Mouse (Mus musculus) lung, embryonic 15.5 days (tissue): ENCODE results near the gene Rps27rt. TPM values are rescaled to one million over a fixed set of nuclear protein-coding genes. Genes with fewer than 3 reads are reported as not detected.
"Not testable (repeated sequence)": the region's sequence is repeated elsewhere in the genome, so short reads cannot be mapped to it uniquely, and the experiment has no call there.

Source experiments
- ATAC-seq: fragments of 200-750 bp; cut with Nextera tagmentation; 2 replicates; pipeline ENCODE4 v1.8.0; 2017; ENCODE audit warnings: moderate number of reproducible peaks, borderline replicate concordance; ENCODE audit not compliant: low FRiP score, low TSS enrichment; ENCODE audit errors: extremely low read depth
- H3K27ac ChIP-seq: fragments of 300-500 bp; sonication (generic); 2 replicates; pipeline ENCODE4 v1.5.1; 2015; ENCODE audit warnings: moderate library complexity, mild to moderate bottlenecking, inconsistent platforms
- H3K27me3 ChIP-seq: fragments of 300-500 bp; sonication (generic); 2 replicates; pipeline ENCODE4 v1.6.1; 2015; ENCODE audit warnings: inconsistent platforms
- H3K36me3 ChIP-seq: fragments of 300-500 bp; sonication (generic); 2 replicates; pipeline ENCODE4 v1.6.1; 2015; ENCODE audit warnings: inconsistent platforms
- H3K4me1 ChIP-seq: fragments of 300-500 bp; sonication (generic); 2 replicates; pipeline ENCODE4 v1.6.1; 2015; ENCODE audit warnings: inconsistent platforms
- H3K4me2 ChIP-seq: fragments of 300-500 bp; sonication (generic); 2 replicates; pipeline ENCODE4 v1.6.1; 2015; ENCODE audit warnings: inconsistent platforms, mild to moderate bottlenecking, moderate library complexity
- H3K4me3 ChIP-seq: fragments of 300-500 bp; sonication (generic); 2 replicates; pipeline ENCODE4 v1.5.1; 2015; ENCODE audit warnings: mild to moderate bottlenecking, inconsistent platforms
- H3K9ac ChIP-seq: fragments of 300-500 bp; sonication (generic); 2 replicates; pipeline ENCODE4 v1.6.1; 2015; ENCODE audit warnings: inconsistent platforms
- H3K9me3 ChIP-seq: fragments of 300-500 bp; sonication (generic); 2 replicates; pipeline ENCODE4 v1.6.1; 2016; ENCODE audit warnings: inconsistent platforms
- WGBS: fragments of 180-500 bp; shearing (Covaris S2); methylation state at CpG from one replicate; pipeline ENCODE4 v1.1.7; 2015; 5-methylcytosine and 5-hydroxymethylcytosine counted together
- polyA plus RNA-seq: library from polyadenylated mRNA; unstranded; fragments of >200 nt; fragmentation: Nextera tagmentation; extraction: Ambion mirVana; gene quantifications from 2 replicates; pipeline ENCODE4 v1.2.1, GENCODE M21; 2015

Gene Rps27rt
- 323 and 371 TPM in 2 replicates for polyA plus RNA-seq

GRCm38 (mm10) chr9:114982689-114983360 lies at the start of gene Rps27rt:
TSS of gene Rps27rt (minus strand) at chr9:114982739.
- 85% methylated on average over 16 of the region's 16 CpGs for WGBS
- ATAC-seq, result no peak
- peaks cover 16% of the 10 kb centered on the region for H3K4me1 ChIP-seq
- H3K4me3 ChIP-seq, result no peak within 1 kb of the TSS
- H3K4me2 ChIP-seq, result no peak within 1 kb of the TSS
- no peaks in the 10 kb centered on the region for H3K36me3 ChIP-seq
- no peaks in the 10 kb centered on the region for H3K9me3 ChIP-seq
- H3K9ac ChIP-seq, result no peak within 1 kb of the TSS
- no peak within 1 kb of the TSS for H3K27ac ChIP-seq
- no peaks in the 10 kb centered on the region for H3K27me3 ChIP-seq

DNA sequence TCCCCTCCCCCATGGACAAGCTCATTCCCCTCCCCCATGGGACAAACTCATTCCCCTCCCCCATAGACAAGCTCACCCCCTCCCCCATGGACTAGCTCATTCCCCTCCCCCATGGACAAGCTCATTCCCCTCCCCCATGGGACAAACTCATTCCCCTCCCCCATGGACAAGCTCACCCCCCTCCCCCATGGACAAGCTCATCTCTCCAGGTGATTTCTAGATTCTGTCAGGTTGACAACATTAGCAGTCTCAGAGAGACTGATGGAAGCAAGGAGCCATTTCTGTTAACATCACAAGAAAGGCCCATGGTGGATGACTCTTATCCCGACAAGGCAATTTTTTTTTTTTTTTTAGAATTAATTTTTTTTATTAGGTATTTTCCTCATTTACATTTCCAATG lies 48.5 kb upstream of the Rps27rt start:
- WGBS, result 83% methylated on average over 1 of the region's 1 CpGs
- not testable (repeated sequence) for H3K27me3 ChIP-seq, H3K4me2 ChIP-seq, H3K36me3 ChIP-seq, H3K9me3 ChIP-seq, H3K9ac ChIP-seq, ATAC-seq, H3K4me1 ChIP-seq, H3K27ac ChIP-seq, H3K4me3 ChIP-seq

GRCm38 (mm10) chr9:115030581-115030980 lies 48.0 kb upstream of the Rps27rt start:
- Histone ChIP-seq H3K27me3 (no peaks in the 10 kb centered on the region), H3K4me3 (no peak overlapping the region), H3K27ac (no peak overlapping the region), H3K4me2 (no peak overlapping the region), H3K9ac (no peak overlapping the region), H3K9me3 (no peaks in the 10 kb centered on the region), H3K36me3 (no peaks in the 10 kb centered on the region), H3K4me1 (no peaks in the 10 kb centered on the region)
- ATAC-seq, result no peak
- 80% methylated on average over 4 of the region's 4 CpGs for WGBS

DNA sequence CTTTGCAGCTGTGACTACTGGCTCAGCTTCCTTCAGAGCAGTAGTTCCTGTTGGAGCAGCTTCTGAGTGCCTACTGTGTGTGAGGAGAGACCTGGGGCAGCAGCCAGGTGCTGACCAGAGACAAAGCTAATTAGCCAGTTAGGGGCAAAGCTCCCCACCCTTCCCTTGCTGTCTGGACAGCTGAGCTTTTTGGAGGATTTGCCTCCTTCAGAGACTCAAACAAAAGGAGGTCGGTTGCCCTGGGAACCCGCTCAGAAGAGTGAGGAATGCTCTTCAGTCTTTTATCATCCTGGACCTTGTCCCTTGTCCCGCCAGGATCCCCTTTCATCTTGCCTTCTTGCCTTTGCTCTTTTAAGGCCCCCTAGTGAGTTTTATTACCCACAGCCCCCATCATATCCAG lies 46.8 kb upstream of the Rps27rt start:
- H3K4me2 ChIP-seq, result no peak overlapping the region
- 23% methylated on average over 3 of the region's 3 CpGs for WGBS
- H3K9me3 ChIP-seq, result no peaks in the 10 kb centered on the region
- no peak for ATAC-seq
- H3K27me3 ChIP-seq, result no peaks in the 10 kb centered on the region
- H3K4me1 ChIP-seq, result no peaks in the 10 kb centered on the region
- no peaks in the 10 kb centered on the region for H3K36me3 ChIP-seq
- no peak overlapping the region for H3K4me3 ChIP-seq
- H3K9ac ChIP-seq, result no peak overlapping the region
- H3K27ac ChIP-seq, result no peak overlapping the region

- H3K9me3 ChIP-seq, result no peaks in the 10 kb centered on the region
- no peak for ATAC-seq
- no peaks in the 10 kb centered on the region for H3K27me3 ChIP-seq
Measured at GRCm38 (mm10) chr9:115023708-115024383, 41.3 kb upstream of the Rps27rt start.

GRCm38 (mm10) chr9:115023137-115023536 lies 40.6 kb upstream of the Rps27rt start:
- no peak overlapping the region for H3K27ac ChIP-seq
- H3K4me3 ChIP-seq, result no peak overlapping the region
- no peak for ATAC-seq
- no peaks in the 10 kb centered on the region for H3K9me3 ChIP-seq
- H3K4me1 ChIP-seq, result no peaks in the 10 kb centered on the region
- no peak overlapping the region for H3K4me2 ChIP-seq
- no peaks in the 10 kb centered on the region for H3K27me3 ChIP-seq
- H3K9ac ChIP-seq, result no peak overlapping the region
- no peaks in the 10 kb centered on the region for H3K36me3 ChIP-seq
- 74% methylated on average over 3 of the region's 3 CpGs for WGBS

More at GRCm38 (mm10) chr9:115023708-115024383, 41.3 kb upstream of the Rps27rt start:
- Histone ChIP-seq H3K9ac (no peak overlapping the region), H3K4me1 (no peaks in the 10 kb centered on the region), H3K4me3 (no peak overlapping the region), H3K4me2 (no peak overlapping the region), H3K36me3 (no peaks in the 10 kb centered on the region), H3K27ac (no peak overlapping the region)
- 80% methylated on average over 10 of the region's 10 CpGs for WGBS

DNA sequence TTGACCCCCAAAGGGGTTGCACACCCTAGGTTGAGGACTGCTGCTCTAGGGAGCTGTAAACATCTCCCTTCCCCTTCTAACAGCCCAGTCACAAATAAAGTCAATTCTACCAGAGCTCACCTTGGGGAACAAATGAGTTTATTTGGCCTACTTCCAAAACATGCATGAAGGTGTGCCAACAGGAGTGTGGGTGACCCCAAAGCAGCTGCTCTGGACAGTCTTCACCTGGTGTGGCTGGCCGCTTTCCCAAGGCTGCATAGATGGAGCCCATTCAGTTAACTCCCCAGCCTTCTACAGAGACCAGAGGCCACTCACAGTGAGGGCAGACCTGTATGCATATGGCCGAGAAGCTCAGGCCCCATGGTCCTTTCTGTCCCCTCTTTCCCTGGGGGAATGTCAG lies 38.9 kb upstream of the Rps27rt start:
- H3K27ac ChIP-seq, result no peak overlapping the region
- no peak overlapping the region for H3K4me2 ChIP-seq
- H3K36me3 ChIP-seq, result no peaks in the 10 kb centered on the region
- H3K9me3 ChIP-seq, result no peaks in the 10 kb centered on the region
- 84% methylated on average over 2 of the region's 2 CpGs for WGBS
- H3K27me3 ChIP-seq, result no peaks in the 10 kb centered on the region
- no peak overlapping the region for H3K4me3 ChIP-seq
- no peaks in the 10 kb centered on the region for H3K4me1 ChIP-seq
- H3K9ac ChIP-seq, result no peak overlapping the region
- ATAC-seq, result no peak

DNA sequence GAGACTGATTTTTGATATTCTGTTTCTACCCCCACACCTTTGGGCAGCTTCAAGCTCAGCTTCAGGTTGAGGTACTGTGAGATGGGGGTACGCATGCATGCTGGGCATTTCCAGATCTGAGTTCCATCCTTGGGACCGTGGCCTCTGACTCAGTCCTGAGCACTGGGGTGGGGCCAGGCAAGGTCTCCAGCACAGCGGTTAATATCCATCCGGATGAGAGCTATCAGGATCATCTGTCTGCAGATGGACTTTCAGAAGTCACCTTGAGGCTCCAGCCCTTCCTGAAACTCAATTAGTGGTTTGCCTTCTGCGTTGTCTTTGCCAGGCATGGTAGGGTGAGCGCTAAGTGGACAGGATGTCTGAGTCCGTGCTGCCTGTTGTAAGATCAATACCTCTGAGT lies 37.6 kb upstream of the Rps27rt start:
- WGBS, result 87% methylated on average over 7 of the region's 7 CpGs
- Histone ChIP-seq H3K9ac (no peak overlapping the region), H3K27ac (no peak overlapping the region), H3K36me3 (no peaks in the 10 kb centered on the region), H3K9me3 (no peaks in the 10 kb centered on the region), H3K4me1 (no peaks in the 10 kb centered on the region), H3K27me3 (no peaks in the 10 kb centered on the region), H3K4me2 (no peak overlapping the region), H3K4me3 (no peak overlapping the region)
- ATAC-seq, result no peak

GRCm38 (mm10) chr9:115012367-115012766 lies 29.8 kb upstream of the Rps27rt start:
- WGBS, result 44% methylated on average over 12 of the region's 12 CpGs
- H3K27me3 ChIP-seq, result no peaks in the 10 kb centered on the region
- H3K4me2 ChIP-seq, result no peak overlapping the region
- no peak overlapping the region for H3K9ac ChIP-seq
- ATAC-seq, result no peak
- no peaks in the 10 kb centered on the region for H3K9me3 ChIP-seq
- H3K4me1 ChIP-seq, result peaks cover 10% of the 10 kb centered on the region; the same call in 1 of the 2 replicates
- no peak overlapping the region for H3K27ac ChIP-seq
- no peak overlapping the region for H3K4me3 ChIP-seq
- no peaks in the 10 kb centered on the region for H3K36me3 ChIP-seq

DNA sequence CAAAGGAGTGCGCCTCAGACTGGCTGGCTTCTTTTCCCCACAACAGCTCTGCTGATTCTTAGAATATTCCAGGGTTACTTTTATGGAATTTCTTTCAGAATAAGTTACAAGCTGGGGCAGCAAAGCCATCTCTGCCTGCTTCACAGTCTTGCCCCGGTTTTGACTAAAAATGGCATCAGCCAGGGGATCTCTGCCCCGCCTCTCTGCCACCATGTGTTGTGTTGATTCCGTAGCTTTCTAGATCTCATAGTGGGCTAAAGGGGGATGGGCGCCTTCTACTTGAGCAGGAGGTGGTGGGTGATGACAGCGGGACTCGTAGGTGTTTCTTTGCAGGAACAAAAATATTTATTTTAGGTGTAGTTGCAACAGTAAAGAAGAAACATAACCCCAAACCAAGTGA lies 25.7 kb upstream of the Rps27rt start:
- Histone ChIP-seq H3K4me1 (peaks cover 16% of the 10 kb centered on the region), H3K9ac (no peak overlapping the region), H3K27ac (no peak overlapping the region), H3K9me3 (no peaks in the 10 kb centered on the region), H3K36me3 (no peaks in the 10 kb centered on the region), H3K4me3 (no peak overlapping the region), H3K4me2 (no peak overlapping the region), H3K27me3 (no peaks in the 10 kb centered on the region)
- 69% methylated on average over 7 of the region's 7 CpGs for WGBS
- ATAC-seq, result no peak

- no peak overlapping the region for H3K9ac ChIP-seq
- no peak overlapping the region for H3K4me2 ChIP-seq
- 49% methylated on average over 6 of the region's 6 CpGs for WGBS
- H3K27ac ChIP-seq, result no peak overlapping the region
- peak; percentile 64; the same call in 1 of the 2 replicates for ATAC-seq
- H3K36me3 ChIP-seq, result no peaks in the 10 kb centered on the region
- H3K4me3 ChIP-seq, result no peak overlapping the region
- peaks cover 16% of the 10 kb centered on the region for H3K4me1 ChIP-seq
- H3K9me3 ChIP-seq, result no peaks in the 10 kb centered on the region
- no peaks in the 10 kb centered on the region for H3K27me3 ChIP-seq
Measured at GRCm38 (mm10) chr9:115007776-115008175, 25.2 kb upstream of the Rps27rt start.

- H3K36me3 ChIP-seq, result no peaks in the 10 kb centered on the region
- H3K27me3 ChIP-seq, result no peaks in the 10 kb centered on the region
- no peak overlapping the region for H3K27ac ChIP-seq
- no peak overlapping the region for H3K4me2 ChIP-seq
- H3K9ac ChIP-seq, result no peak overlapping the region
- H3K4me3 ChIP-seq, result no peak overlapping the region
- no peaks in the 10 kb centered on the region for H3K9me3 ChIP-seq
- H3K4me1 ChIP-seq, result peaks cover 16% of the 10 kb centered on the region
- WGBS, result 69% methylated on average over 10 of the region's 10 CpGs
- ATAC-seq, result no peak
Measured at GRCm38 (mm10) chr9:115005446-115005845, 22.9 kb upstream of the Rps27rt start.
